Mouse (Mus musculus): ENCODE data around the gene Cdh4.
A peak's percentile ranks its signal among the peaks of the same experiment; 100 is the strongest.

The Cdh4 gene

GRCm38 (mm10) chr2:179604746-179605145, 162.5 kb downstream of the Cdh4 start:
- no peak for DNase-seq

GRCm38 (mm10) chr2:179605255-179605654, 163.0 kb downstream of the Cdh4 start:
- DNase-seq = no peak

- no peak for DNase-seq
Observed at GRCm38 (mm10) chr2:179606341-179606740, 164.1 kb downstream of the Cdh4 start.

GRCm38 (mm10) chr2:179615906-179616305, 173.7 kb downstream of the Cdh4 start:
- peak; percentile 33 for DNase-seq

- DNase-seq = no peak
Observed at GRCm38 (mm10) chr2:179623643-179624473, 181.6 kb downstream of the Cdh4 start.

GRCm38 (mm10) chr2:179627563-179627962, 185.3 kb downstream of the Cdh4 start:
- DNase-seq = no peak

- no peak for DNase-seq
Observed at GRCm38 (mm10) chr2:179630720-179631119, 188.5 kb downstream of the Cdh4 start.

GRCm38 (mm10) chr2:179640576-179641301, 198.5 kb downstream of the Cdh4 start:
- DNase-seq = no peak

- no peak for DNase-seq
Observed at GRCm38 (mm10) chr2:179648573-179649263, 206.5 kb downstream of the Cdh4 start.

- no peak for DNase-seq
Observed at GRCm38 (mm10) chr2:179649370-179649769, 207.1 kb downstream of the Cdh4 start.

GRCm38 (mm10) chr2:179650168-179650567, 207.9 kb downstream of the Cdh4 start:
- DNase-seq = no peak

- no peak for DNase-seq
Observed at GRCm38 (mm10) chr2:179655506-179655905, 213.3 kb downstream of the Cdh4 start.

- no peak for DNase-seq
Observed at GRCm38 (mm10) chr2:179659254-179659653, 217.0 kb downstream of the Cdh4 start.

GRCm38 (mm10) chr2:179661998-179662714, 219.9 kb downstream of the Cdh4 start:
- DNase-seq = no peak

GRCm38 (mm10) chr2:179662739-179663138, 220.5 kb downstream of the Cdh4 start:
- no peak for DNase-seq

GRCm38 (mm10) chr2:179663652-179664051, 221.4 kb downstream of the Cdh4 start:
- no peak for DNase-seq

- no peak for DNase-seq
Observed at GRCm38 (mm10) chr2:179664171-179664608, 222.0 kb downstream of the Cdh4 start.

GRCm38 (mm10) chr2:179670689-179671088, 228.5 kb downstream of the Cdh4 start:
- DNase-seq = no peak

GRCm38 (mm10) chr2:179679866-179680265, 237.6 kb downstream of the Cdh4 start:
- DNase-seq = no peak

- peak; percentile 52 for DNase-seq
Observed at GRCm38 (mm10) chr2:179681386-179681785, 239.2 kb downstream of the Cdh4 start.

GRCm38 (mm10) chr2:179687243-179687681, 245.0 kb downstream of the Cdh4 start:
- DNase-seq = no peak

GRCm38 (mm10) chr2:179688976-179689375, 246.7 kb downstream of the Cdh4 start:
- DNase-seq = no peak

GRCm38 (mm10) chr2:179689761-179690160, 247.5 kb downstream of the Cdh4 start:
- no peak for DNase-seq

Measured in thymus, postnatal 4 days (tissue).